Mouse (Mus musculus) testis, adult 2 months (tissue): ENCODE data around the gene Atp2c2.

Source experiments
- CTCF ChIP-seq: fragments of 200-500 bp; IDR thresholded peaks from 2 replicates; pipeline ENCODE4 v1.5.1; 2012; ENCODE audit warnings: low read depth, mild to moderate bottlenecking, inconsistent platforms, low read length, moderate library complexity; ENCODE audit not compliant: control insufficient read depth, insufficient read depth, insufficient replicate concordance
- POLR2A ChIP-seq: fragments of 200-500 bp; IDR thresholded peaks from 2 replicates; pipeline ENCODE4 v1.6.1; 2012; ENCODE audit warnings: low read depth, mild to moderate bottlenecking, inconsistent platforms, low read length, moderate library complexity; ENCODE audit not compliant: control insufficient read depth

GRCm38 (mm10) chr8:119713421-119713820, 13.6 kb downstream of the Atp2c2 start:
- TF ChIP-seq CTCF (no peak), POLR2A (no peak)
